Mouse (Mus musculus): ENCODE results near the gene Gpr146.
"Not testable (repeated sequence)": the region's sequence is repeated elsewhere in the genome, so short reads cannot be mapped to it uniquely, and the experiment has no call there.

The Gpr146 gene

GRCm38 (mm10) chr5:139377468-139378270, at the start of gene Gpr146:
TSS of gene Gpr146 (plus strand) at chr5:139377697.
- peak; percentile 79 to 83 for DNase-seq

DNA sequence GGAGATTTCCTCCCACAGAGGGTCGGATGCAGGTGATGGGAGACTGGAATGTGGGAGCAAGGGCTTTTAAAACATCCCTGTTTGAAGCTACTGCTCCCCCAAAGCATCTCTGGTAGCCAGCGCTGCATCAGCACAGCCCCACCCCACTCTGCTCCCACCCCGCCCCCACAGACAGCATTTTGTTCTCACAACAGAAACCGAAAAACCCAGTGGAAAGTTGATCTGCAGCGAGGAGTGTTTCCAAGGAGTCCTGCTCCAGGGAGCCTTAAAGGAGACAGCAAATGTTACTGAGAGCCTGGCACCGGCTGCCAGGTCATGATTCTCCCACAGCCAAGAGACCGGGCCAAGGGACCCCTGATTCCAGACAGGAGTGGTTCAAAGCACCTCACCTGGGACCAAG, 46.7 kb upstream of the Gpr146 start:
- DNase-seq = no peak

GRCm38 (mm10) chr5:139331742-139332141, 45.8 kb upstream of the Gpr146 start:
- peak; percentile 86 to 94 for DNase-seq

DNA sequence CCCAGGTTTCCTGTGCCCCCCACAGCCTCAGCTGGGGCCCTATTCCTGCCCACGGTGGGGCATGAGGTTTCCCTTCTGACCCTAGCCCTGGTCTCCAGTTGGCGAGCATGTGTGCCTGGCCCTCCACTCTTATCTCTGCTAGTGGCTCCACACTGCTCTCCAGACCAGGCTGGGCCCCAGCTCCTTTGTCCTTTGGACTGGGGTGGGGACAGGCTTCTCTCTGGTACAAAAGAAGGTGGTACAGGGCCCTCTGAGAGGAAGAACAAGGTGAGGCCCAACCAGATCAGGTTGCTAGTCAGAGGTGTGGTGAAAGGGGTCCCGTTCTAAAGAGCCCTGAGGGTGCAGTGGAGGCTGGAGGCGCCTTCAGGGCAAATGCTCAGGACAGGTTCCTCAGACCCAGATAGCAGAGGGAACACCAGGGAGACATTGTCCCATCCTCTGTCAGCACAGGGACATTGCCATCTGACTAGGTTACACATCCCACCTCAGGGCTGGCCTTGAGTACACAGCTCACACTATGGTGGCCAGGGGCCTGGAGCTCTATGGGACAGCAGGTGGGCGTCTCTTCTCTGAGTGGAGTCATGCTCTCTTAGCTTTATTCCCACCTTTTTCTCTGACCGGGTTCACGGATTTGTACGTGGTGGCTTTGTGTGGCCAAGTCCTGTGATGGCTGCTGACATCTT, 44.8 kb upstream of the Gpr146 start:
- DNase-seq = no peak

- DNase-seq = peak; percentile 49 to 63
Observed at GRCm38 (mm10) chr5:139333301-139334013, 44.0 kb upstream of the Gpr146 start.

- DNase-seq = not testable (repeated sequence)
Observed at GRCm38 (mm10) chr5:139334394-139334793, 43.1 kb upstream of the Gpr146 start.

GRCm38 (mm10) chr5:139335634-139336033, 41.9 kb upstream of the Gpr146 start:
- no peak for DNase-seq

- DNase-seq = no peak
Observed at GRCm38 (mm10) chr5:139337826-139338370, 39.6 kb upstream of the Gpr146 start.

GRCm38 (mm10) chr5:139338403-139338802, 39.1 kb upstream of the Gpr146 start:
- peak; percentile 67 to 68 for DNase-seq

- DNase-seq = no peak
Observed at GRCm38 (mm10) chr5:139338891-139339290, 38.6 kb upstream of the Gpr146 start.

DNA sequence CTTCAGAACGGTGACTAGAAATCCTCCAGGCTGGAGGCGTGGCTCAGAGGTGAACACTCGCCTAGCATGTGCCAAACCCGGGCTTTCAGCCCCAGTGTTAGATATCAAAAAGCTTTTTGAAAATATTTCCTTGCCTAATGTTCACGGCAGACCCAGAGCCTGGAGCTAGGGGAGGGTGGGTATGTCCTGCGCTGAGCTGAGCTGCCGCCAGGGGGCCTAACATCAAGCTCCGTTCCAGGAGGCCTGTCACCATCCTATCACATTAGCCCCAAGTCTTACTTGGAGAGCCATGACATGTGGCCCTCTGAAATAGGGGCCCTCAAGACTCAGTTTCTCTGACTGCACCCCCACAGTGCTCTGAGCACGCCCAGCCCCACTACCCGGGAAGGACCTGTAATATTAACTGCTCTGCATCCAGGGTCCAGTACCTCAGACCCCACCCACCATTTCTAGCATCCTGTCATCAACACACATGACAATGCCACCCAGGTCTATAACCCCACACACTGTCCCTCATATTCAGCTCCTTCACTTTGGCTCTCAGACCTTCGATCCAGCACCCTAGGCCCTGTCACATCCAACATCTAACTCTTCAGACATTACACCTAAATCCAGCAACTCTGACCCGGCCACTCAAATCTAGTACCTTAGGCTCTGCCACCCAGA, 33.3 kb upstream of the Gpr146 start:
- peak; percentile 65 to 82 for DNase-seq

DNA sequence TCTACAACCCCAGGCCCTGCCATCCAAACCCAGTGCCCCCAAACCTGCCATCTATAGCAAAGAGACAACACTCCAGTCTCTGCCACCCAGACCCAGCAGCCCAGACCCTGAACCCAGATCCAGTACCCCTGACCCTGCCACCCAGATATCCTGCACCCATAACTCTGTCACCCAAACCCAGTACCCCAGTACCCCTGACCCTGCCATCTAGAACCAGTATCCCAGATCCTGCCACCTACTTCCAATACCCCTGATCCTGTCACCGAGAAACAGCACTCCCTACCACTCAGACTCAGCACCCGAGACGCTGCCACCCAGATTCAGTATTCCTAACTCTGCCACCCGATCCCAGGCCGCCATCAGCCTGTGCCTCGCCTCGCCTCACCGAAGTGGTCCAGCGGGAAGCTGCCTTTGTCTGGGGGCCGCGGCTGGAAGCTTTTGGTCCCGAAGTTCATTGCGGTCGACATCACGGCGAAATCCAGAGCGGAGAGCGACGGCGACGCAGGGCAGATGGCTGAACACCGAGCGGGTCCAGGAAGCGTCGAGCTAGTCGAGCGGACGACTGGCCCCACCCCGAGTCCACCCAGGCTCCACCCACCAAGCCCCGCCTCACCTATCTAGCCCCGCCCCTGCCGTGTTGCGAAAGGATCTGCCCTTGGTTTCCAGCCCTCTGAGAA, 32.7 kb upstream of the Gpr146 start:
- peak; percentile 94 to 97 for DNase-seq

GRCm38 (mm10) chr5:139345364-139345714, 32.2 kb upstream of the Gpr146 start:
- no peak for DNase-seq

DNA sequence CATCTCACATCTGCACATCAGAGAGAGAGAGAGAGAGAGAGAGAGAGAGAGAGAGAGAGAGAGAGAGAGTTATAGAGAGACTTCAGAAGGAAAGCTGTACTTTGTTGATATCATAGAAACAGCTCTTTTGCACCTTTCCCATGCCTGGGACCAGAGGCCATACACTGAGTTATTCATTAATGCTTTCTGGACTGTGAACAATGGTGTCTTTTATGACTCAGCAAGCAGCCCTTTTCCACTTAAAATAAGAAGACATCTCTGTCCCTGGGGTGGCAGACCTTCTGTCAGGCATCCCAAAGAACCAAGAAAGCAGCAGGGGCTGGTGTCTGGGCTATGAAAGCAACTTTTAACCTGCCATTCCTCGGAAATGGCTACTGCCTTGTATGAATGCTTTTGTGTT, 30.3 kb upstream of the Gpr146 start:
- DNase-seq = peak in 1 of 2 experiments; percentile 62

- no peak for DNase-seq
Observed at GRCm38 (mm10) chr5:139349713-139350112, 27.8 kb upstream of the Gpr146 start.

DNA sequence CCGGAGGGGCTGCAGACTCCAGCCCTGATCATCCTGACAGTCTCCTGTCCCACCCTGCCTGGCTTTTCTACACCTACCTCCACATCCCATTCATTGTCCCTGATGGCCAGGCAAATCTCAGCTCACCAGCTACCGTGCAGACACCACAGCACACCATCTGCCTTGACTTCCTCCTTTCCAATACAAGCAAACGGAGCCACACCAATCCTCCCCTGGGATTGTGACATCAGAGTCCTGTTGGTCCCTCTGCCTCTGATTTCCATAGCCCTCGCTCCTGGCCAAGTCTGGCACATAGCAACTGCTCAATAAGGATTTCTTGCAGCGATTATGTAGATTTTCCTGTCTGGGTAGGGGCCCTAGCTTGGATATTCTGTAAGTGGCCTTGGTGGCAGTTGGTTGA, 26.4 kb upstream of the Gpr146 start, which contains the start of gene Cox19:
TSS of gene Cox19 (minus strand) at position 285 of the 400 bp plus-strand sequence.
- DNase-seq = no peak

- DNase-seq = no peak
Observed at GRCm38 (mm10) chr5:139351628-139352027, 25.9 kb upstream of the Gpr146 start.

- no peak for DNase-seq
Observed at GRCm38 (mm10) chr5:139352317-139352716, 25.2 kb upstream of the Gpr146 start, which contains the start of gene Cyp2w1. TSS of gene Cyp2w1 (plus strand) at chr5:139352617.

GRCm38 (mm10) chr5:139353496-139353895, 24.0 kb upstream of the Gpr146 start:
- no peak for DNase-seq

DNA sequence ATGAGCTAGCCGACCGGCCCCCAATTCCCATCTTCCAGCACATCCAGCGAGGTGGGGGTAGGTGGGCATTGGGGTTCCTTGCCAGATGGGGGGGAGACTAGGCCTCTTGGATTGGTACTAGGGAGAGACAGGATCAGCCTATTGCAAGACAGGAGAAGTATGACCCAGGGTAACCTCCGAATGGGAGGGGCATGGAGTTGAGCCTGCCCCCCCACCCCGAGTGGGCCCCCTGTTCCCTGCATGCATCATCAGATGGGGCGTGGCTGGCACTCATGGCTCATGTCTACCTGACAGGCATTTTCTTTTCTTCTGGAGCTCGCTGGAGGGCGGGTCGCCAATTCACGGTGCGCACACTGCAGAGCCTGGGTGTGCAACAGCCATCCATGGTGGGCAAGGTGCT, 23.6 kb upstream of the Gpr146 start:
- no peak for DNase-seq

- DNase-seq = peak; percentile 84 to 93
Observed at GRCm38 (mm10) chr5:139355235-139355772, 22.2 kb upstream of the Gpr146 start.

DNA sequence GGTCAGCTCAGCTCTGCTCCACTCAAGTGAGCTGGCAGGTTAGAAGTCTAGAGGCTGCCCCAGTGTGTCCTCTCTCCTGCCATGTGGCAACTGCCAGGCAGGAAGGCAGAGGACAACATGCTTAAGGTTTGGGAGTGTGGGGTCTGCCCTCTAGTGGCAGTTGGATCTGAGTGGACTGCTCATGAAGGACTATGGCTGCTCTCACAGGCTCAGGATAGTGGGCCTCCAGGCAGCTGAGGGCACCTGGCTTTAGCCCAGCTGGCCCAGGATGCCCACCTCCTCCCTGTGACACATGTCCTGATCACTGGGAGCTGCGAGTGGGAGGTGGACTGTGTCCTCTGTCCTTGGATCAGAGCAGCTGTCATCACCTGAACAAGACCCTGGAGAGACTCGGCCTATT, 18.8 kb upstream of the Gpr146 start:
- peak; percentile 65 for DNase-seq

Measured in kidney, adult 8-10 months (tissue).